Mouse (Mus musculus) stomach, embryonic 14.5 days (tissue): ENCODE results near the gene Ppt1. TPM values are rescaled to one million over a fixed set of nuclear protein-coding genes. Genes with fewer than 3 reads are reported as not detected.
"Not testable (repeated sequence)": the region's sequence is repeated elsewhere in the genome, so short reads cannot be mapped to it uniquely, and the experiment has no call there.

Experiments used
- ATAC-seq: fragments of 200-750 bp; cut with Nextera tagmentation; 2 replicates; pipeline ENCODE4 v1.8.0; 2017; ENCODE audit warnings: low read depth, moderate TSS enrichment; ENCODE audit not compliant: insufficient number of reproducible peaks, insufficient read depth, low FRiP score
- H3K27ac ChIP-seq: fragments of 300-500 bp; sonication (generic); 2 replicates; pipeline ENCODE4 v1.5.1; 2014; ENCODE audit warnings: mild to moderate bottlenecking, low read length, moderate library complexity, mixed read lengths
- H3K27me3 ChIP-seq: fragments of 300-500 bp; sonication (generic); 2 replicates; pipeline ENCODE4 v1.6.1; 2014; ENCODE audit warnings: low read length, control low read depth, mixed read lengths; ENCODE audit not compliant: control insufficient read depth, insufficient read depth
- H3K36me3 ChIP-seq: fragments of 300-500 bp; sonication (generic); 2 replicates; pipeline ENCODE4 v1.6.1; 2014; ENCODE audit warnings: mild to moderate bottlenecking, control low read depth, low read length, moderate library complexity, mixed read lengths; ENCODE audit not compliant: control insufficient read depth, insufficient read depth
- H3K4me1 ChIP-seq: fragments of 300-500 bp; sonication (generic); 2 replicates; pipeline ENCODE4 v1.6.1; 2014; ENCODE audit warnings: low read length, control low read depth, mixed read lengths; ENCODE audit not compliant: control insufficient read depth, insufficient read depth
- H3K4me2 ChIP-seq: fragments of 300-500 bp; sonication (generic); replicated peaks from 2 replicates; pipeline ENCODE4 v1.6.1; 2014; ENCODE audit warnings: low read depth, low read length, control low read depth
- H3K4me3 ChIP-seq: fragments of 300-500 bp; sonication (generic); 2 replicates; pipeline ENCODE4 v1.5.1; 2014; ENCODE audit warnings: low read depth, low read length, control low read depth
- H3K9ac ChIP-seq: fragments of 300-500 bp; sonication (generic); replicated peaks from 2 replicates; pipeline ENCODE4 v1.6.1; 2014; ENCODE audit warnings: low read depth, mild to moderate bottlenecking, control low read depth, low read length, moderate library complexity, mixed read lengths
- H3K9me3 ChIP-seq: fragments of 300-500 bp; sonication (generic); 2 replicates; pipeline ENCODE4 v1.6.1; 2016; ENCODE audit warnings: low read depth, low read length, control low read depth; ENCODE audit not compliant: control insufficient read depth
- WGBS: fragments of 180-500 bp; shearing (Covaris S2); extraction: QIAGEN DNeasy Blood & Tissue Kit; methylation state at CpG from one replicate; pipeline ENCODE4 v1.1.7; 2014; 5-methylcytosine and 5-hydroxymethylcytosine counted together
- polyA plus RNA-seq: library from polyadenylated mRNA; unstranded; fragments of >200 nt; fragmentation: Nextera tagmentation; extraction: Ambion mirVana; gene quantifications from 2 replicates; pipeline ENCODE4 v1.2.1, GENCODE M21; 2014

Ppt1 gene
- polyA plus RNA-seq, result 86.5 and 100 TPM in 2 replicates

DNA sequence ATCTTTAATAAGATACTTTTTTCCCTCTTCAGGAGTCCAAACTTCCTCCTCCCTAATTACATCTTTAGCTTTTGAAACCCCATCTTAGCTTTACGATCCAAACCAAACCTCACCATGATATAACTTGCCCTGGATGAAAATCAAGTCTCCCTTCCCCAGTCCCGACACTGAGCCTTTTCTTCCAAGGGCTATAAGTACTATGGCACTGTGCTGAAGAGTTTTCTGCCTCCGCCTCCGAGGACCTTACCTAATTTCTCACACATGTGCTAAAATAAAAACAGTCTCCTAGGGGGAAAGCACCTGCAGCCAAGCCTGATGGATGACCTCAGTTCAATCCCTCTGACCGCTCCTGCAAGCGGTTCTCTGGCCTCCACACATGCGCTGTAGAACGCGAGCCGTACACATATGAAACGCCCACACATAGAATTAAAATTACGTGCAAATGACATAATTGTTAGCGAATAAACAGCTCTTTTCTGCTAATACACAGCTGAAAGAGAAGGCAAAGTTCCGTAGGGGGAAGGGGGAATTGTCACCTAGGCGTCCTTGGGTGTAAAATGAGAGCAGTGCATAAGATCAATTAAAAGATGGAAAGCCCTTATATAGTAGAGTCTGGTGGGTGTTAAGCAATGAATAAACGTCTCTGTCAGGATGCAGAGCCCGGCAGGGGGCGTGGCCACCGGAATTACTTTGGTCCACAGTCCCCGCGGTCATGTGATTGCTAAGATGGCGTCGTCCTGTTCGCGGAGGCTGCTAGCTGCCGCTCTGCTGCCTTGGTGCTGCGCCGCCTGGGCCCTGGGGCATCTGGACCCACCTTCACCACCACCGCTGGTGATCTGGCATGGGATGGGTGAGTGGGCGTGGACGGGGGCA, at the start of gene Ppt1:
Gene Ppt1 (plus strand): TSS at position 713 of the 873 bp plus-strand sequence.
- Histone ChIP-seq H3K27me3 (no peaks in the 10 kb centered on the region), H3K4me1 (peaks cover 11% of the 10 kb centered on the region), H3K4me3 (peak within 1 kb of the TSS; percentile 71), H3K4me2 (peak within 1 kb of the TSS; percentile 78), H3K9ac (peak within 1 kb of the TSS; percentile 47), H3K9me3 (no peaks in the 10 kb centered on the region), H3K36me3 (peaks cover 4% of the 10 kb centered on the region; the same call in 1 of the 2 replicates), H3K27ac (no peak within 1 kb of the TSS; the same call in 1 of the 2 replicates)
- peak; percentile 92 for ATAC-seq
- WGBS, result 4% methylated on average over 31 of the region's 31 CpGs

DNA sequence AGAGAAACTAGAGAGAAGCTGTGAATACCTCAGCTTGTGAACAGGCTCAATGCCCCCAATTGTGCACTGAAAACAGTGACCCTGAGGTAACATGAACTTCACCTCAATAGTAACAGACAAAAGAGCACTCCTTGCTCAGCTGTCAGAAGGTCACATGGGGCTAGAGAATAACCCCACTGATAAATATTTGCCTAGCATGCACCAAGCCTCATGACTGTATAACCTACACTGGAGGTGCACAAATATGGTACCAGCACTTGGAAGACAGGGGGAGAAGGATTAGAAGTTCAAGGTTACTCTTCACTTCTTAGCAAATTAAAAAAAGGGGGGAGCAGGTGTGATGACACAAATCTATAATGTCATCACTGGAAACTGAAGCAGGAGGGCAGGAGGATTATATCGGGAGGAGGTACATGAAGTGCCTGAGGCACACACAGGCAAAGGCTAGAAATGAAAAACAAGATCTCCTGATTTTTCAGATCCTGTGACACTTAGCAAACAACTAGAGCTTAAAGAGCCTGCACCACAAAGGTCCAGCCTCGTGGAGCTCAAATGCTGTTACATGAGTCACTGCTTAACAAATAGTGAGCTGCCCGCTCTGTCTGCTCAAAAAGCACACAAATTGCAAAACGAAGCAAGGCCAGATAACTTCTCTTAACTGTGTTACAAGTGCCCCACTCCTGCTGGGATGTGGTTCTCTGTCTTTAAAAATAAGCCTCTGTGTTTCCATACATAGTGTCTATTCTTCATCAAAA, 46.5 kb upstream of the Ppt1 start:
- H3K36me3 ChIP-seq, result no peaks in the 10 kb centered on the region
- 52% methylated on average over 4 of the region's 4 CpGs for WGBS
- peak overlapping the region; percentile 39; the same call in 1 of the 2 replicates for H3K27ac ChIP-seq
- ATAC-seq, result peak; percentile 75
- H3K4me2 ChIP-seq, result no peak overlapping the region
- H3K9ac ChIP-seq, result no peak overlapping the region
- no peaks in the 10 kb centered on the region for H3K4me1 ChIP-seq
- no peaks in the 10 kb centered on the region for H3K9me3 ChIP-seq
- H3K27me3 ChIP-seq, result no peaks in the 10 kb centered on the region
- no peak overlapping the region for H3K4me3 ChIP-seq

DNA sequence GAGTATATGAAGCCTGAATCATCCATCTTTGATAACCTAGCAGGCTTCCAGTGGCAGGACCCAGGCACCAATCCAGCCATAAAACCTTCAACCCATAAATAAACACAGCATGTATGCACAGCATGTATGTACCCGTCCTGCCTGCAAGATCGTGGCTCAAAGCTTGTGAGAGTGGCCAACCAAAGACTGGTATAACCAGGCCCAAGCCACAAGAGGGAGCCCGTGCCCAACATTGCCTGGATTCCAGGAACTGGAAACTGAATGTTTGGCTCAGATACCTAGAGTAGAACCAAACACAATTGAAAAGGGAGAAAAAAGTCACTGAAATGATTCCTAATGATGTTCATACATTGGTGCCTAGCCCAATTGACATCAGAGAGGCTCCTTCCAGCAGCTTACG, 27.9 kb upstream of the Ppt1 start:
- no peak overlapping the region for H3K27ac ChIP-seq
- H3K9me3 ChIP-seq, result no peaks in the 10 kb centered on the region
- no peak overlapping the region for H3K4me3 ChIP-seq
- no peaks in the 10 kb centered on the region for H3K36me3 ChIP-seq
- no peak overlapping the region for H3K4me2 ChIP-seq
- no peaks in the 10 kb centered on the region for H3K4me1 ChIP-seq
- no peak overlapping the region for H3K9ac ChIP-seq
- 28% methylated on average over 4 of the region's 4 CpGs for WGBS
- peak; percentile 67; the same call in 1 of the 2 replicates for ATAC-seq
- H3K27me3 ChIP-seq, result no peaks in the 10 kb centered on the region

DNA sequence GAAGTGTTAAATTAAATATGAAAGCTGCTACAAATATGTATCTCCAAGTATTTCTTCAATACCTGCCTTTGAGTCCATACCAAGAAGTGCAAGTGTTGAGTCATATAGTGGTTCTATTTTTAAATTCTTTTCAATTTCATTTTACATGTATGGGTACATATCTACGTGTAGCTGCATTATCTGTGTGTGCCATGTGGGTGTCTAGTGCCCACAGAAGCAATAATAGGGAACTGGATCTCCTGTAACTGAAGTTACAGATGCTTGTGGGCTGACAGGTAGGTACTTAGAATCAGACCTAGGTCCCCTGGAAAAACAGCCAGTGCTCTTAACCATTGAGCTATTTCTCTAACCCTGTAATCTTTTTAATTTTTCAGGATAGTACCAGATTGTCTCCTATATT, 24.9 kb upstream of the Ppt1 start:
- 58% methylated on average over 1 of the region's 1 CpGs for WGBS
- Histone ChIP-seq H3K4me2 (no peak overlapping the region), H3K4me3 (no peak overlapping the region), H3K9me3 (no peaks in the 10 kb centered on the region), H3K36me3 (no peaks in the 10 kb centered on the region), H3K27me3 (no peaks in the 10 kb centered on the region), H3K9ac (no peak overlapping the region), H3K27ac (no peak overlapping the region), H3K4me1 (no peaks in the 10 kb centered on the region)
- no peak for ATAC-seq

DNA sequence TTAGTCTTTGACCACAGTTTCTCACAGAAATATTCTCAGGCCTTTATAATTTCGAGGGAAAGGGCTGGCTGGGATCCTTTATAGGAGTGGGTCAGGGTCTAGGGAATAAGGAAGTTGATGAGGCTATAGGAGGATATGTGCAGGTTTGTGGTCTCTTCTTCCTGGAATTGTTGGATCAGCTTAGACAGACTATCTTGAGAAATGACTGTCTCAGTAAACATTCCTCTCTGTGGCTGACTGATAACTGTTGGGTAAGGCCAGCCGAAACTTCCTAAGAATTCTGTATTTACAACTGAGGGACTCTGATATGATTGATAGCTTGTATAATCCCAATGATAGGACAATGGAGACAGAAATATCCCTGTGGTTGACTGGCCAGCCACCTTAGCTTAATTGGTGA, 24.2 kb upstream of the Ppt1 start:
- H3K4me3 ChIP-seq, result no peak overlapping the region
- H3K4me2 ChIP-seq, result no peak overlapping the region
- WGBS, result 36% methylated on average over 2 of the region's 2 CpGs
- H3K27ac ChIP-seq, result no peak overlapping the region
- H3K27me3 ChIP-seq, result no peaks in the 10 kb centered on the region
- no peaks in the 10 kb centered on the region for H3K4me1 ChIP-seq
- ATAC-seq, result no peak
- H3K36me3 ChIP-seq, result no peaks in the 10 kb centered on the region
- no peaks in the 10 kb centered on the region for H3K9me3 ChIP-seq
- no peak overlapping the region for H3K9ac ChIP-seq

DNA sequence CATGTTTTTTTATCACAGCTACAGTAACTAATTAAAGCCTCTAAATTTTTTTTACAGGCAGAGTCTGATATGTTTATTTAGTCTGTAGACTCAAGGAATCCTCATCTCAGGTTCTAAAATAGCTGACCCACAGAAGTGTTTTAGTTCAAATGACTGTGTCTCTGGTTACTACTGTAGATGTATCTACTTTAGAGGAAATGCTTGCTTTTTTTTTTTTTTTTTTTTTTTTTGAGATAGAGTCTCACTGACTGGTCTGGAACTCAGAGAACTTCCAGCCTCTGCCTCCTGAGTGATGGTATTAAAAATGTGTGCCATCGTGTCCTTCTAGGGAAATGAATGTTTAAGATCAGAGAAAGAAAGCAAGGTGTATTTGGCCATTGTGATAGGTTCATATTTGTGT, 19.8 kb upstream of the Ppt1 start:
- H3K27ac ChIP-seq, result no peak overlapping the region
- WGBS, result 90% methylated on average over 1 of the region's 1 CpGs
- no peak overlapping the region for H3K9ac ChIP-seq
- no peak for ATAC-seq
- no peak overlapping the region for H3K4me3 ChIP-seq
- H3K36me3 ChIP-seq, result no peaks in the 10 kb centered on the region
- H3K27me3 ChIP-seq, result no peaks in the 10 kb centered on the region
- H3K9me3 ChIP-seq, result no peaks in the 10 kb centered on the region
- no peaks in the 10 kb centered on the region for H3K4me1 ChIP-seq
- no peak overlapping the region for H3K4me2 ChIP-seq

DNA sequence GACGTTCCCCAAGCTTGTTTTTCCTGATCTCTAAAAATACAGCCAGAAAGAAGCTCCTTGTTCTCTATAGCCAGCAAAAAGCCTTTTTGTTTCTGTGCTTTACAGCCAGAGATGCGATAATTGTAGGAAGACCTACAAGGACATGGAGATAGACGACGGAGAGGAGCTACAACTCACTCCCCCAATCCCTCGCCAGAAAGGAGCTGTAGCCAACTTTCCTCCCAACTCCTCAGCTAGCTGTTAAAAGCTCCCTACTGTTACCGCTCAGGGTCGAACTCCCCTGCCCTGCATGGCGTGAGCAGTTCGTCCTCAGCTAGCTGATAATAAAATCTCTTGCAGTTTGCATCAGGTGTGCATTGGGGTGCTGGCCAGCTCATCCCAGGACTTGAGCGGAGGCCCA, 15.1 kb upstream of the Ppt1 start:
- not testable (repeated sequence) for H3K4me1 ChIP-seq, H3K27ac ChIP-seq, H3K36me3 ChIP-seq, ATAC-seq, H3K9me3 ChIP-seq, H3K27me3 ChIP-seq, H3K4me3 ChIP-seq, H3K4me2 ChIP-seq, H3K9ac ChIP-seq
- 28% methylated on average over 10 of the region's 10 CpGs for WGBS

DNA sequence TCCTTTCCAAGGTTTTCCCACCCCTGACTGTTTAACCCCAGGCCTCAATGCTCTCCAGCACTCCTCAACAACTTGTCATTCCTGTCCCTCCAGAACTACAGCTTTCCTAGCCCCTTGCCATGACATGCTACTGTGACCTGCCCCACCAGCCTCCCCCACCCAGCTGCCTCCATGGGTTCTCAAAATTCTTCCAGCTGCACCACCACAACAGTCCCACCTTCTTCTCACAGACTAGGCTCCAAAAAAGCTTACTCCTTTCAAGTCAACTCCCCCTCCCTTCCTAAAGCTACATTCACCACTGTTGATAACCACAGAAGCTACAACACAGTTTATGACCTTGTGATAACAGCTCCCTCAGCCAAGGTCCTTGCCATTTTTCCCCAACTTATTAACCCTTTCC, 8.4 kb upstream of the Ppt1 start:
- Histone ChIP-seq H3K27me3 (no peaks in the 10 kb centered on the region), H3K9ac (no peak overlapping the region), H3K36me3 (no peaks in the 10 kb centered on the region), H3K4me3 (no peak overlapping the region), H3K4me1 (no peaks in the 10 kb centered on the region), H3K9me3 (no peaks in the 10 kb centered on the region), H3K4me2 (no peak overlapping the region), H3K27ac (0 out of 2 replicates have a peak overlapping the region, but pooled peaks have one; percentile 21)
- peak; percentile 76 for ATAC-seq
